Mouse (Mus musculus) liver, postnatal 0 days (tissue): ENCODE measurements around the gene Zbed3.

ENCODE experiments used
- CTCF ChIP-seq: sonication (generic); IDR thresholded peaks from 2 replicates; pipeline ENCODE4 v1.5.1; 2016; ENCODE audit warnings: antibody characterized with exemption, low read depth
- EP300 ChIP-seq: IDR thresholded peaks from 2 replicates; pipeline ENCODE4 v1.6.1; 2016; ENCODE audit warnings: antibody characterized with exemption, low read depth, mild to moderate bottlenecking

GRCm38 (mm10) chr13:95343470-95343869 is 20.1 kb downstream of the Zbed3 start:
- TF ChIP-seq CTCF (no peak), EP300 (no peak)
